Mouse (Mus musculus): ENCODE measurements at regions not wholly inside any gene's neighbourhood (a gene's known extent, or its start where the extent isn't known, plus 50 kb on each side); places are given as distances from the start of the nearest gene placed in this dataset.

DNA sequence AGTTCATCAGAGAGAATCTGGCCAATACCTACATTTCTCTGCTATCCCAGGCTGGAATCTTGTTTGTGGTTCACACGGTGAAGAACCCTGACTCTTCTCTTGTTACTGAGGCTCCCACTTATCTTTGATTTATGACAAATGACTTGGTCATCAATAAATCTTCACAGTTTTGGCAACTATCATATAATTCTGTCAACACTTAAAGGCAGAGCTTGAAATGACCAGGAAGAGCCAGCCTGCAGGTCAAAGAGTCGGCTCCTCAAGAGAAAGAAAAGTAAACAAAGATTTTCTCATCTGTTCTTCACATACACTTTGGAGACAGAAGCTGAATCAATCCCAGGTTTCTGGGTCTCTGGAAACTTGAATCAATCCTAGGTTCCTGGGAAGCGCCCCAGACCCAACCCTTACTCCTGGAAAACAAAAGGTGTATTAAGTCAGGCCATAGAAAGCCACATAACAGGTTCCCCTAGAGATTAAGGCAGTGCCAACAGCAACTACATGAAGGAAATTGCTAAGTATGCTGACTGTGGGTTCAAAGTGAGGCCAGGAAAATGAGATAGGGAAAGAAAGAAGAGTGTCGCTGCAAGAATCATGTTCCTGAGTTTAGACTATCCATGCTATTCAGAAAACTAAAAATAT, 56.7 kb upstream of the Mad2l1 start:
- WGBS: 56% methylated on average over 4 of the region's 4 CpGs
- H3K4me1 ChIP-seq: no peaks in the 10 kb centered on the region
- ATAC-seq (ENCODE audit: low FRiP score, low read depth): no peak
- H3K27me3 ChIP-seq: no peaks in the 10 kb centered on the region
- no peaks in the 10 kb centered on the region for H3K9me3 ChIP-seq
- no peaks in the 10 kb centered on the region for H3K36me3 ChIP-seq
- H3K4me3 ChIP-seq: no peak overlapping the region
- H3K4me2 ChIP-seq (replicated peaks): no peak overlapping the region
- H3K27ac ChIP-seq (replicated peaks): no peak overlapping the region
- H3K9ac ChIP-seq (replicated peaks): no peak overlapping the region

DNA sequence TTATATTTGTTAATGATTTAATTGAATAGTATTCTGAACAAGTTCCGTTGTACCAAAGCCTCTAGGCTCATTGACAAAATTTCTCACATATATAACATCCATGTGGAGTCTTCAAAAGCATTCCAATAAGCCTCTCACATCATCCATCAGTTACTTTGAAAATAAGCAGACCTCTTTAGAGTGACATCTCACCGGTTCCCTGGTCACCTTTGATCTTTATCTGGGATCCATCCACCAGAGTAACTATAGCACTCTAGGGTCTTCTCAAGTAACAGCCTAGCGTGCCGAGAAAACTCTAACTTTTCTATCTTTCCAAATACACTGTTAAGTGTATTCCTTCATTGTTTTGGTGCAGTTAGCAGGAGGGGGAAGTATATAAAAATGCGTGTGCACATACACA, 55.6 kb upstream of the Mad2l1 start:
- H3K9me3 ChIP-seq: no peaks in the 10 kb centered on the region
- 84% methylated on average over 5 of the region's 5 CpGs for WGBS
- no peaks in the 10 kb centered on the region for H3K36me3 ChIP-seq
- no peak overlapping the region for H3K9ac ChIP-seq (replicated peaks)
- no peak overlapping the region for H3K4me2 ChIP-seq (replicated peaks)
- H3K4me3 ChIP-seq: no peak overlapping the region
- no peak overlapping the region for H3K27ac ChIP-seq (replicated peaks)
- no peak for ATAC-seq (ENCODE audit: low FRiP score, low read depth)
- H3K4me1 ChIP-seq: no peaks in the 10 kb centered on the region
- H3K27me3 ChIP-seq: no peaks in the 10 kb centered on the region

DNA sequence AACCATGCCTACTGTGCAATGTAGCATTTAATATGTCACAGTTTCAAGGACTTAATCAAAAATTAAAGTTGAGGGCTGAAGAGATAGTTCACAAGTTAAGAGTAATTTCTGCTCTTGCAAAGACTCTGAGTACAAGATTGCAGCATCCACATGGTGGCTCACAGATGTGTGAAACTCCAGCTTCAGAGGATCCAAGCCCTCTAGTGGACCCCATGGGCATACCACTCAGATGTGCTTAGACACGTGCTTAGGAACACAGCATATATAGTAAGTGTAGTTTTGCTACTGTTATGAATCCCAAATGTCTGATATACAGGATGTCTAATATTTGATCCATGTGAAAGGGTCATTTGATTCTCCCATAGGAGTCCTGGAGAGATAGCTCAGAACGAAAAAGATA, 55.0 kb upstream of the Mad2l1 start:
- Histone ChIP-seq H3K9me3 (no peaks in the 10 kb centered on the region), H3K36me3 (no peaks in the 10 kb centered on the region), H3K27me3 (no peaks in the 10 kb centered on the region), H3K9ac (replicated peaks) (no peak overlapping the region), H3K4me1 (no peaks in the 10 kb centered on the region), H3K4me2 (replicated peaks) (no peak overlapping the region), H3K4me3 (no peak overlapping the region), H3K27ac (replicated peaks) (no peak overlapping the region)
- WGBS: 65% methylated on average over 2 of the region's 2 CpGs
- ATAC-seq (ENCODE audit: low FRiP score, low read depth): no peak

DNA sequence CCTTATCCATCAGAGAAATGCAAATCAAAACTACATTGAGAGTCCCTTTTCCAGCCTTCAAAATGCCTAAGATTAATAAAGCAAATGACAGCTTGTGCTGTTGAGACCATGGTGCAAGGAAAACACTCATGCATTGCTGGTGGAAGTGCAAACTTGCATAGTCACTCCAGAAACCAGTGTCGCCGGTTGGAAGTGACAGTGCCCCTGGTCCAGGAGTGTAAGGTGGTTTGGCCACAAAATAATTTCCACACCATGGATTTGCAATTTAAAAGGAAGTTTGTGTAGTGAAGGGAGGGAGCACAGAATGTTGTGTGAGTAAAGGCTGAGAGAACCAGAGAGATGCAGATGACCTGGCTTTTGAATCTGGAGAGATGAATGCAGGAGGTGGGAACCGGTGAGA, 52.4 kb upstream of the Mad2l1 start:
- H3K36me3 ChIP-seq: no peaks in the 10 kb centered on the region
- H3K4me2 ChIP-seq (replicated peaks): no peak overlapping the region
- no peak overlapping the region for H3K9ac ChIP-seq (replicated peaks)
- ATAC-seq (ENCODE audit: low FRiP score, low read depth): no peak
- H3K27me3 ChIP-seq: no peaks in the 10 kb centered on the region
- H3K4me1 ChIP-seq: no peaks in the 10 kb centered on the region
- 94% methylated on average over 3 of the region's 3 CpGs for WGBS
- no peaks in the 10 kb centered on the region for H3K9me3 ChIP-seq
- H3K27ac ChIP-seq (replicated peaks): no peak overlapping the region
- no peak overlapping the region for H3K4me3 ChIP-seq

All from midbrain, embryonic 12.5 days (tissue).